Mouse (Mus musculus) CH12.LX (cell line): ENCODE results near the gene Actl6a.

Experiments used
- CTCF ChIP-seq, 2 experiments: IDR thresholded peaks in 1 of 2; conservative IDR thresholded peaks in 1 of 2; 2 replicates each; pipeline ENCODE4 v1.5.1; 2011 to 2012; ENCODE audit warnings: low read depth in 2 of 2, low read length in 2 of 2, improper control_type of control experiment in 1 of 2, inconsistent platforms in 1 of 2, mild to moderate bottlenecking in 1 of 2, moderate library complexity in 1 of 2
- E2F4 ChIP-seq: IDR thresholded peaks from 2 replicates; pipeline ENCODE4 v1.6.1; 2011; ENCODE audit warnings: low read depth, low read length, improper control_type of control experiment; ENCODE audit not compliant: insufficient replicate concordance
- EP300 ChIP-seq: IDR thresholded peaks from 2 replicates; pipeline ENCODE4 v1.6.1; 2011; ENCODE audit warnings: low read length, improper control_type of control experiment
- MEF2A ChIP-seq: IDR thresholded peaks from 2 replicates; pipeline ENCODE4 v1.6.1; 2014; ENCODE audit warnings: low read depth, mild to moderate bottlenecking, inconsistent platforms, low read length, improper control_type of control experiment, borderline replicate concordance
- POLR2A ChIP-seq: IDR thresholded peaks from 2 replicates; pipeline ENCODE4 v1.6.1; 2011; ENCODE audit warnings: low read depth, mild to moderate bottlenecking, improper control_type of control experiment, low read length
- ZMIZ1 ChIP-seq: IDR thresholded peaks from 2 replicates; pipeline ENCODE4 v1.6.1; 2012; ENCODE audit warnings: low read depth, mild to moderate bottlenecking, inconsistent platforms, low read length, improper control_type of control experiment

DNA sequence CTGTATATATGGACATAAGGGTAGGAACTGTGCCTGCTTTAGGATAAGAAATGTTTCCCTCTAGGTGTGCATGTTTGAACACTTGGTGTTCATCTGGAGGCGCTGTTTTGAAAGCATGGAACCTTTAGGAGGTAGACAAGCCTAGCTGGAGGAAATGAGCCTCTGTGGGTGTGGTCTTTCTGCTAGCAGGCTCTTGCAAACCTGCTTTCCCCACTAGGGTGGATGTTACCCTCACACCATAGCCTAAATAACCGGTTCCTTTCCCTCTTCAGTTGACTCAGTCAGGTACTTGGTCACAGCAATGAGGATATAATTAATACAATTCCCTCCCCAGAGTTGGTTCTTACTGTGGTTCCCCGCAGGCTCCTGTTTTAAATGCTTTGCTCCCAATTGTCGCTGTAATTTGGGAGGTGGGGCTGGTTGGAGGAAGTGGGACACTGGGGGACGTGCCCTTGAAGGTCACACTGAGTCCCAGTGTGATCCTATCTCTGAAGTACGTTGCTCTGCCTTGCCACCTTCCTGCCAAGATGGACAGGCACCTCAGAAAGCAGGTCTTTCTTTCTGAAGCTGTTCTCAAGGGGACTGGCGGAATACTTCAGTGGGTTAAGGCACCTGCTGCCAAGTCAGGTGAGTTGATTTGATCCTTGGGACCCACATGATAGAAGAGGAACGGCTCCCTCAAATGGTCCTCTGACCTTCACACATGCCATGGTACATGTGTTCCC is 45.1 kb upstream of the Actl6a start:
- TF ChIP-seq CTCF (conservative IDR thresholded peaks at IDR 0.05 in 1 of 2, IDR thresholded peaks at IDR 0.05 in 1 of 2; ENCODE audit: low read depth in 2 of 2, low read length in 2 of 2) (no peak), EP300 (no peak), E2F4 (no peak), ZMIZ1 (no peak), POLR2A (no peak), MEF2A (no peak)
